Mouse (Mus musculus): ENCODE measurements around the gene Elavl4.

Elavl4 gene

DNA sequence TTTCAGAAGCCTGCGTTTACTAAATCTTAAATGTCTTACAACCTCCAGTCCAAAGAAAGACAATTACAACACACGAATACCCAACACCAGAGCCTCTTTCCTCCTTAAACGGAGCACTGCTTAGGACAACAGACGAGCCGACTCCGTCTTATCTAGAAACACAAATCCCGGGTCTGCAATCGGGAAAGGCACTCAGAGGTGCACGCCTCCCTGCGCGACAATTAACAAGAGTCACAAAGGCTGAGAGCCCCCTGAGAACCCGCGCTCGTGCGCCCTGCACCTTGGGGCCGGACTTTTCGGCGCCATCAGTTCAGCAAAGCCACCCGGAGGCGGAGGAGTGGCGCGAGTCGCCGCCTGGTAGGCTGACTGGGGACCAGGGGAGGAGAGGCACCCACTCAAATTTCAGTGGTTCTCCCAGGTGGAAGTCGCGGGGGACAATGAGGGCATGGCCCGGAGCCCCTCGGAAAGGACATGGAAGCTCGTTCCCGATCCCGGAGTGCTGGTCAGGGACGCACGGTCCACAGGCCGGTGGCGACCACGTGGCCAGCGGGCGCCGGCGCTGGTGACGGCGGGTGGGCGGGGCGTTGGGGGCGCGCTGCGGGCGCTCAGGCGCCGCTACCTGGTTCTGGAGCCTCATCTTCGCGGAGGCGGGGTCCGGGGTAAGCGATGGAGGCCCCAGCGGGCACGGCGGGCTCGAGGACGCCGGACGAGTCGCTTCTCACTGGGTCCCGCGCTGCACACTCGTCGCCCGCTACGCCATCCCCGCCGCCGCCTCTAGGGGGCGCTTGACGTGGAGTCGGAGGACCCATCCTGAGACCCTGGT, at the start of gene Elavl4:
Gene Elavl4, minus strand, starts transcription at position 732 of the 823 bp plus-strand sequence.
- in situ Hi-C loops (cut with MboI, MseI): no loop called here

DNA sequence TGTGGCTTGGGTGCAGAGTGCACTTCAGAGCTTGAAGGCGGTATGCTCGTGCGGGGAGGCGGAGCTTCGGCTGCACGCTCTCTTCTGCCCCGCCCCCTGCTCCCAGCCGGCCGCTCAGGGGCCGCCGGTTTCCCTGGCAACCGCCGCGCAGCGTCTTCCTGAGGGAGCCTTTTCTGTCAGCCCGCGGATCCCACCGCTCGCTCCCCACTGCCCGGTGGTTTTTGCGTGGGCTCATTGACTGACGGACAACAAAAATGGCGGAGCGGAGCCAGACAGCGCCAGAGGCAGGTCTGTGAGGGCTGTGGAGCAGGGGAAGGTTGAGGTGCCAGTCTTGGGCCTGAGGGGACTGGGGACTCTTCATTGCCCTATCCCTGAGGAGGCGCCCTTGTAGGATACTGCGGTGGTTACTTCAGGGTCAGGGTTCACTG, 45.9 kb upstream of the Elavl4 start, which contains the start of gene Agbl4:
Gene Agbl4, plus strand, starts transcription at position 44 of the 428 bp plus-strand sequence.
- in situ Hi-C loops (cut with MboI, MseI): no loop called here

DNA sequence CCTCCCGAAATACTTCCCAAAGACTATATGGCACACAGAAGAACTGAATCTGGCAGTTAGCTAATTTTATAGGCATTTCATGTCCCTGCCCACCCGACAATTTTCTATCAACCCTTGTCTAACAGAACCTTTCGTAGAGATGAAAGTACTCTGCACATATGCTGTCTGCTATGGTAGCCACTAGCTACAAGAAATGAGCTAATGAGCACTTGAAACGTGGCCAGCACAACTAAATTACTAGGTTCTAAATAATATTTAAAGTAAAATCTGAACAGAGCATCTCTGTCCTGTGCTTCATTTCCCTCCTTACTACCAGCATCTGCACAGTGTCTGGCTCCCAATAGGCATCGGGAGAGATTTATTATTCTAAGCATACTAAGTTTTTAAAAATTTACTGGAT, 44.5 kb upstream of the Elavl4 start:
- in situ Hi-C loops (cut with MboI, MseI): no loop called here

DNA sequence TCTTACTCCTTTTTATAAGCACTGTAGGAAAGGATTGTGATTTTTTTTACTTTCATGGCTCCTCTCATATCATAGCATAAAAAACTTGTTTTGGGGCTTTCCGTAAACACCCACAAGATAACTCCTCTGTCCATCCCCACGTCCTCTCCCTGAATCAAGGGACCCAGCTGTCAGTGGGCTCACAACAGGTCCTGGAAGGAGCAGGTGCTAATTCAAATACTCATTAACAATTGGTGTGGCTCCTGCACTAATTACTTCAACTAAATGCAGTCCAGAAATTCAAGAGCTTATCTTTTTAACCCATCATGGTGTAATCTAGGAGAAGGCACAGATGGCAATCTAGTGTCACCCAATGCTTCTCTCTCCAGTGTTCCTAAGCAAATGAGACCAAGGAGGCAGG, 8.9 kb upstream of the Elavl4 start:
- in situ Hi-C loops (cut with MboI, MseI): no loop called here

DNA sequence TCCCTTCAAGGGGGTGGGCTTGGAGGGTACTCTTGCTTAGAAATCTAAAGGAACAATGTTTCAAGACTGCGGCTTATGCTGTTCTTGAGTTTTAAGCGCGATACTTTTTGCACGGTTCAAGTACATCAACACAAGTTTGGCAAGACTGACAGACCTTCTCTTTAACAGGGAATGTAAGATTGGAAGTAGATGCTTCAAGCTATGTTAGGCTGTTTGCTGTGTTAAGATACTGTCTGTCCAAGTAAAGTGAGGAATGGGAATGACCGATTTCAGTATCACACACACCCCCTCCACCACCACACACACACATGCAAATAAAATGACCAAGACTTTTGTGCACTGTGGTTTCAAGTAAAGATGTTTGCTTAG, 276 bp upstream of the Elavl4 start:
- in situ Hi-C loops (cut with MboI, MseI): no loop called here

DNA sequence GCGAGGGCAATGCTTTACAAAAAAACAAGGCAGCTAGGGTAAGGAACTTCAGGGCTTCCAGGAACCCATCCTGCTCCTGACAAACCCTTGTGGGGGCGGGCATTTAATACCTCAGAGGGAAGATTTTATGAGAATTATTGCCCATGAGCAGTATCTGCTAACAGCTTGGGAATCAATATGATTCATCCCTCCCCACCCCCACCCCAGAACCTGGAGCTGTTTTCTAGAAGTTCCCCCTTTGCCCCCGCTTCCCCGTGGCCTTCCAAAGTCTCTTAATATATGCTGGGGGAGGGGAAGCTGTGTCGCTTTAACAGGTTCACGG, 892 bp downstream of the Elavl4 start:
- in situ Hi-C loops (cut with MboI, MseI): no loop called here

DNA sequence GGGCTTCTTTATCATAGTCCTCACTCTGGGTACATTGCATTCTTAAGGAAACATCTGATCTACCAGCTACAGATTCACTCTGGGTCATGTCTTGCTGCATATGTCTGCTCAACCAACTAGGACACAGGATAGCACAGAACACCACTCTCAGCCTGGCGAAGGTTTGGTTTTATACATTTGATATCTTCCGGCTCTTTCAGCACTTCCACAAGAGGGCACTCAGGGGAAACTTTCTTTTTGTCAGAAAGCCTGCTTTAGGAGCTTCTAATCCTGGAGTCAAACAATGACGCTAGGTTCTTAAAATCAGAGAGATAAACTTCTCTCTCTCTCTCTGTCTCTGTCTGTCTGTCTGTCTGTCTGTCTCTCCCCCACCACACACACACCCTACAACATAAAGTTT, 27.8 kb downstream of the Elavl4 start:
- in situ Hi-C loops (cut with MboI, MseI): no loop called here

DNA sequence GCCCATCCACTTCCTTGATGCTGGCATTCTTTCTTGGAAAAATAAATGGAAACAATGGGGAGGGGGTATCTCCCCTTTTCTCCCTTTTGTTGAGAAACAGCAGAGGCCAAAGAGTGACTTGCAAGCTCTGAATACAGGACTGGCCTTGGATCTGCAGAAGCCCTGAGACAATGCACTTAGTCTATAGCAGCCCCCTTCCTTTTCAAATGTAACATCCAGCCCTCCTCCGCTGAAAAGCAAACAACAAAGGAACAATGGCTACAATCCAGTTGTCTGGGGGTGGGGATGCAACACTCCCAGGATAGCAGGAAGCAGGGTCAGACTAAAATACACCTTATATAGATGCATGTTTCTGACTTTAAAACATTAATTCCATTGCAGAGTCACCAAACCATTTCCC, 39.6 kb downstream of the Elavl4 start:
- in situ Hi-C loops (cut with MboI, MseI): no loop called here

DNA sequence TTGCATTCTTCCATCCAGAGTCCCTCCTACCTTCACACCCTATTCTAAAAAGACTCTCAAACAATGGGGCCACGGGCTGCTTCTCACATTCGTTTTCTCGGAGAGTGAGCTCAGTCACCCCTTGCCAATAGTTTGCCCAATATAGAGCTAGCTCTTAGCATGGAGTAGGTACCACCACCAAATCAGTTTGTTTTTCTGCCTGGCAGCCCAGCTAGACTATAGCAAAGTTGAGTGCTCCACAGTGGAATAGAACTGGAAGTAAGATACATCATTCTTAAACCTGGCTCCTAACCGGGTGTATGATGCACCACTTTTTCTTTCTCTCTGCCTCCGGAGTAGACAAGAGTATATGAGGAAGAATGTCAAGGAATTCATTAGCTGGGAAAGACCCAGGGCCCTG, 44.7 kb downstream of the Elavl4 start:
- in situ Hi-C loops (cut with MboI, MseI): no loop called here

DNA sequence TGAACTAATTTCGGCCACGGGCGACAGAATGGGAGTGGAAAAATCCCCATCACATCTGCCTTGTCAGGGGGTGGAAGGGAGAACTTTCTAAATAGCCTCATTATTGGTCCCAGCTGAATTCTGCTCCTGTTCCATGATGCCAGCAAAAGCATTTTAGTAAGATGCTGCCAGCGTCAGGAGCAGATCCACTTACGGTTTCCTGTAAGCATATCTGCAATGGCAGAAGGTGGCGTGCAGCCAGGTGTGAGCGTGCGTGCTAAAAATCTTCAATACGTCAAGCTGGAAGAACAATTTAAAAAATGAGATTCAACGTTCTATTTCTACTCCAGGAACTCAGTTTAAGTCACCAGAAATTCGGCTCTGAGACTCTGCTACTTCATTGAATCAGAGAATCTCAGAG, 45.1 kb downstream of the Elavl4 start:
- in situ Hi-C loops (cut with MboI, MseI): no loop called here

DNA sequence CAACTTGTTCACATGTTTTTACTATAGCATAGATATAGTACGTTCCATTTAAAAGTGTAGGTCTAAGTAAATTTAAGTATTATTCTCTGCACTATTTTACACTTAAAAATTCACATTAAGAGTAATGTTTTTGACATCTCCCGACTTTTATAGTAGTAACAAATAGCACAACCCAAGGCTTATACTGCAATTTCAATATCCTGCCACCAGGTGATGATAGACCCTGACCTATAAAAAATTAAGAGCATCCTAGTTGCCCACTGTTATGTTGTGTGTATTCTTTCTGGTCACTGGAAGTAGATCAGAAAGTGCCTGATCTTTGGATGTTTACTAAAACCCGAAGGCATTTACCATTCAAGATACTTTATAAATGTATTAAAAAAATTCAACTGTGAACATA, 55.9 kb downstream of the Elavl4 start:
- in situ Hi-C loops (cut with MboI, MseI): no loop called here

DNA sequence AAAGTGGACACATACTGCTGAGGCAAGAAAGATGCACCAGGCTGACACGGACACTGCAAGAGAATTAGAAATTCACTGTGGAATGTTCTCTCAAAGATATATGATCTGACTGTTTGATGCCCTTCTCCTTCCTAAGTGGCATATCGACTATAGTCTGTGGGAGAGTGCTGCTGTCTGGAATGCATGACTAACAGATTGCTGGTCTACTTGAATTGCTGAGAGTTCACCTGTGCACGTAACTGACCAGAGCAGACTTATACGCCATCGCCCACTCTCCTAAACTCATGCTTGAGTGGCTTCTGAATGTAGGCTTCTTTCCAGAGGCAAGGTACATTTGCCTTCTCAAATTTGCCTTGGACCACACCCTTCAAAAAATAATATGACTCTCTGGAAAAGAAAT, 58.5 kb downstream of the Elavl4 start:
- in situ Hi-C loops (cut with MboI, MseI): no loop called here

DNA sequence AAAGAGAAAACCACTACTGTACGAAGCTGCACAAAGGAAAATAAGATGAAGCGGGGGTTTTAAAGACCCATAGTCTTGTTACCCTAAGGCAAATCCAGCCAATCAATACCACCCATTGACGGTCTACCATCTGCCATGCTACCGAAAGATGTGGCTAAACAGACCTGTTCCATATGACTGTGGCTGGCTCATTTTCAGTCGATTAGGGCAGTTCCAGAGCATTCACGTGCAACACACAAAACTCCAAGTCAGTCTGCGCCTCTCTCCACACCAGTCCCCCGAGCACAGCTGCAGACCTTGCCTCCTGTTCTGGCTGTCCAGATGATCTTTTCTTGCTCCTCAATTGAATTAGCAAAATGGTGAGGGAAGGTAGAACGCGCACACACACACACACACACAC, 59.2 kb downstream of the Elavl4 start:
- in situ Hi-C loops (cut with MboI, MseI): no loop called here

DNA sequence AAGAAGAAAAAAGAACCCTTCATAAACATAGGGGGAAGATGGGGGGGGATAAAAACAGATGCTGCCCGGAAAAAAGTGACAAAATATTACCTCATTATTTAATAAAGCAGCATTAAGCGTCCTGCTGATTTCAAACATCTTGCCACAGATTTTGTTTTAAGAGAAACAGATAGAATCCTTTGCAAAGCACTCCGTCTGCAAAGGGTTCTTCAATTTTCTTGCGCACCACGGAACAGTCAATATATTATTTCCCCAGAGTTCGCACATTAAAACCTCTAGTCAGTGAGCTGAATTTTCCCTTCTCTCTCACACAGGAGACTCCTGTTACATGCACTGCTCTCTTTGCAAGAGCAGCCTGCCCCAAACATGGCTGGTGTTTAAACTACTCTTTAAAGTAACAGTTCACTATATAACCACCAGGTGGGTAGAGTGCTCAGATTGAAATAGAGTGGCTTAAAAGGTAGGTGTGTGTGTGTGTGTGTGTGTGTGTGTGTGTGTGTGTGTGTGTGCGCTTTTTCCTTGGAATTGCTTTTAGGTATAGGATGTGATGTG, 61.1 kb downstream of the Elavl4 start:
- in situ Hi-C loops (cut with MboI, MseI): no loop called here

DNA sequence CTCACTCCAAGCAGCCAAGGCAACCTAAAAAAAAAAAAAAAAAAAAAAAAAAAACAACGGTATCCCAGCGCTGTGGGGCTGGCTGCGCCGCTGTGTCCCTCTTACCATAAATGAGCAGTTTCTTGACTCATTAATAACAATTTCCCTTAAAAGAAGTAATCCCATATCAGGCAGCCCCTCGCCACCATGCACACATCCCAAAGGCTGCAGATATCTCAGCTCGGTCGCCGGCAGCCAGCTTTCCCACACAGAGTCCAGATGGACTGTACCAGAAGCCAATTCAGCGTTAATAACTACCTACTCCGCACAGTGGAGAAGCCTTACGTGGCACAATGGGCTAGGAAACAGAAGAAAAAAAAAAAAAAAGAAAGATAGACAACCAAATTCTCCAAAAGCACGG, 61.7 kb downstream of the Elavl4 start:
- in situ Hi-C loops (cut with MboI, MseI): no loop called here

DNA sequence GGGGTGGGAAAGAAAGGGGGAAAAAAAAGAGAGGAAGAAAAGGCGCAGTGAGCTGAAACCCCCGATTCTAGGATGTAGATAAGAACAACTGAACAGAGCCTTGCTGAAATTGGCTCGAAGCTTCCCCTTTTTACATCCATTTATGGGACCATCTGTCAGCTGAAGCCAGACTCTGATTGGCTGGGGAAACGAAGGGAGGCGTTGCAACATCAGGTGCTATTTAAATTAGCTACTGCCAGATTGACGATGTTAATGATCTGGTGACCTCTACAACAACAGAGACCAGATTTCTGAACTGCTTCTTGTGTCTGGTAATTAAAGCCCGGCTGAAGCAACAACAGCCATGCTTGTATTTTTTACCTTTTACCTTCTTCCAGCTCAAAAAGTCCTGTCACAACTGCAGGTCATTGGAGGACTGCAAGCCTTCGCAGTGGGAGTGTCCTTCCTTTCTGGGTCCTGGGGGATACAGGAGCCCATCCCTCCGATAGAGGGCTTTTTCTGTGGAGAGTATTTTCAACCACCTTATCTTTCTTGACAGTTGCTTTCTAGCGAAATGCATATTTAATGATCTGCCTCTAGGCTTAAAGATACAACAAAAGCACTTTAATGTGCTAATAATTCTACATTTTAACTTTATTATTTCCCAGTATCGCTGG, 64.2 kb downstream of the Elavl4 start:
- in situ Hi-C loops (cut with MboI, MseI): no loop called here

DNA sequence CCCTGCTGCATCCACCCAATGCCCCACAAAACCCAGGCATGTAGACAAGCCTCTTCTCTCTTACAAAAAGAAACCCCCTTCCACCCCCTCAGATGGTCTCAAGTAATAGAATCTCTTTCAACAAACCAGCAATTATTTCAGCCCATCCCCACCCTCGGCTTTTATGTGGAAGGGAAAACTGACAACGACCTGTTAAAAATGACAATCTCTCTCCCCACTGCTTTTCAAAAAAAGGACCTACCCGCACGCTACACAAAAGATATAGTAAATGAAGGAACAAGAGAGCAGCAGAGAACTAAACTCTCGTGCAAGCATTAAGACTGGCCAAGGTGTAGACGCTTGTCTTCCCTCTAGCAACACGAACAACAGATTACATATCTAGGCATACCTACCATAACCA, 64.9 kb downstream of the Elavl4 start:
- in situ Hi-C loops (cut with MboI, MseI): no loop called here

DNA sequence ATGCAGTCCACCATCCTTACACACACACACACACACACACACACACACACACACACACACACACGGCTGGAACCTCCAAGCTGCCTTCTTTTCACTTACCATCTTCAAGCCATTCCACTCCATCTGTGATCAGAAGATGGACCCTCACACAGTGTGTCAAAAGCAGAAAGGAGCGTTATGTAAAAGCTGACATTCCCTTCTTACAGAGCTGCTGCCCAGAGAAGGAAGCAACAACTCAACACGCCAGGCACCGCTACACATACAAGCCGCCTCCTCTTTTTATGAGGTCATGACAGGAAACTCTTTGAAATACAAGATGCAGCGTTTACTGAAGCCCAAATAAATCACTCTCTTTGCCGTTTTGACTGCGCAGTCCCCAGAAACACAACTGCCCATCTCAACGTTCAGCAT, 65.3 kb downstream of the Elavl4 start:
- in situ Hi-C loops (cut with MboI, MseI): no loop called here

DNA sequence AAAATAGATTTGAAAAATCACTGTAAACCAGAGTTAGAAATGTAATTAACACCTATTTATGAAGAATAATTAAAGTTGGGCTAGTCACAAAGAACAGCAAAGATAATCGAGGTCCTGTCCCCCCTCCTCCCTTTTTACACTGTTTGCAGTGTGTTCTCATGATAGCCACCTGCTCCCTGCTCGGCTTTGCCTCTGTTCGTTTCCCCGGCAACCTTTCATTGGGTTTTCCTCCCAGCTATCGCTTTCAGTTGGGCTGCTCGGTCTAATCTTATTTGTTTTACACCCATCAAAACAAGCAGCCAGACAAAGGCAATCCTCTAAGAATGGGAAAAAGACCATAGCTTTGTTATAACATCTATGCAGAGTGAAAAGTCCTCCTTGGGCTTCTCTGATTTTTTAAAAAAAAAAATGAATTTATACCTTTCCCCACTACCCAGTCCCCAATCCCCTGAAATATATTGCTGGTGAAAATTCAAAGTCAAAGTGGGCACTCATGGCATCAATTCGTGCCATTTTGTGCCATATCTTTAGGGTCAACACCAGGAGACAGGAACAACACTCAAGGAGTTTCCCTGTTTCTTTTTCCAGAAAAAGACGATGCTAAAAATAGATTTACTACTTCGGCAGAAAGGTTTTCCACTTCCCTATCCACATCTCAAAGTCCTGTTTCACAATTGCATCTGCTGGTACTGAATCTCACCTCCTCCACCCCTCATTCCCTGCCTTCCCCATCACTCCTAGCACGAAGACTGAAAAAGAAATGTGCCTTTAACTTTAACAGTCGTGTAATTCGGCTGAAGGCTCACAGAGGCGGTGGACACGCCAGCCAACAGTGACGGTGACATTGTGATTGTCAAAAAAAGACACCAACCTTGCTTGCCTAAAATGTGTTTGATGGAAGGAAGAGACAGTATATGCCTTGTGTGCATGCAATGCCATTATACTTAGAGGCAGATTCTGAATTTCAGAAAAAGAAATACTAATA, 66.1 kb downstream of the Elavl4 start:
- in situ Hi-C loops (cut with MboI, MseI): no loop called here

DNA sequence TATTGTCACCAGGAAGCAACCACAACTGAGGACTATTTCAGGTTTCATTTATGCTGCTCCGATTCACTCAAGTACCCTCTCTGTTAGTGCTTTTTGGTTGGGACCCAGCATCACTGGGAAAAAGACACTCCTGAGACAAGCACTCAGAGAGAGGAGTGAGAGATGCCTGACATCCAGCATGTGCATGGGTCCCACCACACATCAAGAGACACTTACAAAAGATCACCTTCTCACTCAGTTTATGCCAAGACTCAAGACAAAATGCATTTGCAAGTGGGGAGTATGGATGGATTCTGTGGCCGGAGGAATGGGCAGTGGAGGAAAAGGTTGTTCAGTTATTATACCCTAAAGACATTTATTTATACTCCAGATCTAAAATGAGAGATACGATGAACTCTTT, 67.3 kb downstream of the Elavl4 start:
- in situ Hi-C loops (cut with MboI, MseI): no loop called here

DNA sequence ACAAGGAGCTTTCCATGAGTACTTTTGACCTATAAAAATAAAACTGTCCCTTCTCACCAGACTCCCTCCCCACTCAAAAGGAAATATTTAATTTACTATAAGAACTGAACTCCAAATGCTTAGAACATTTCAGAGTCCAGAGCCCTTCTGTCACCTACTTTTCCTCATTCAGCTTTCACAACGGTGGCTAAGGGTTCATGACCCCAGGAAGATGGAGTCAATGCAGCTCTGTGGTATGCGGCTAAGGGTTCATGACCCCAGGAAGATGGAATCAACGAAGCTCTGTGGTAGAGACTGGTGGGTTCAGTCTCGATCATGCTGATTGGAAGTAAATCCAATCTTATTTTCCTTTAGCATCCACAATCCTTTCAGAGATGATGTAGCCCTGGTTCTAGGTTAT, 81.7 kb downstream of the Elavl4 start:
- in situ Hi-C loops (cut with MboI, MseI): no loop called here

Measured in regulatory T cell (primary cell).